Mouse (Mus musculus) midbrain, postnatal 0 days (tissue): ENCODE results near the gene Nedd4. TPM values are rescaled to one million over a fixed set of nuclear protein-coding genes. Genes with fewer than 3 reads are reported as not detected.
"Not testable (repeated sequence)": the region's sequence is repeated elsewhere in the genome, so short reads cannot be mapped to it uniquely, and the experiment has no call there.

Experiments used
- ATAC-seq: fragments of 200-750 bp; cut with Nextera tagmentation; 2 replicates; pipeline ENCODE4 v1.8.0; 2017; ENCODE audit warnings: moderate number of reproducible peaks, mild to moderate bottlenecking, moderate TSS enrichment, moderate library complexity; ENCODE audit not compliant: low FRiP score
- DNase-seq: peaks from one replicate; pipeline ENCODE4 v3.0.0-alpha.2; 2015; ENCODE audit warnings: low spot score
- H3K27ac ChIP-seq: fragments of 300-500 bp; sonication (generic); 2 replicates; pipeline ENCODE4 v1.5.1; 2014; ENCODE audit warnings: low read depth, mild to moderate bottlenecking, low read length, mixed read lengths
- H3K27me3 ChIP-seq: fragments of 300-500 bp; sonication (generic); 2 replicates; pipeline ENCODE4 v1.6.1; 2014; ENCODE audit warnings: low read length, control low read depth, mixed read lengths; ENCODE audit not compliant: insufficient read depth
- H3K36me3 ChIP-seq: fragments of 300-500 bp; sonication (generic); 2 replicates; pipeline ENCODE4 v1.6.1; 2014; ENCODE audit warnings: low read length, control low read depth, mixed read lengths; ENCODE audit not compliant: insufficient read depth
- H3K4me1 ChIP-seq: fragments of 300-500 bp; sonication (generic); 2 replicates; pipeline ENCODE4 v1.6.1; 2014; ENCODE audit warnings: mild to moderate bottlenecking, control low read depth, antibody characterized with exemption, low read length, mixed read lengths; ENCODE audit not compliant: insufficient read depth
- H3K4me2 ChIP-seq: fragments of 300-500 bp; sonication (generic); 2 replicates; pipeline ENCODE4 v1.6.1; 2014; ENCODE audit warnings: low read depth, mild to moderate bottlenecking, low read length, mixed read lengths; ENCODE audit not compliant: poor library complexity, severe bottlenecking
- H3K4me3 ChIP-seq: fragments of 300-500 bp; sonication (generic); 2 replicates; pipeline ENCODE4 v1.5.1; 2014; ENCODE audit warnings: low read depth, mild to moderate bottlenecking, low read length, moderate library complexity
- H3K9ac ChIP-seq: fragments of 300-500 bp; sonication (generic); replicated peaks from 2 replicates; pipeline ENCODE4 v1.6.1; 2014; ENCODE audit warnings: mild to moderate bottlenecking, low read length, moderate library complexity, mixed read lengths; ENCODE audit not compliant: poor library complexity, severe bottlenecking
- H3K9me3 ChIP-seq: fragments of 300-500 bp; sonication (generic); 2 replicates; pipeline ENCODE4 v1.6.1; 2016; ENCODE audit warnings: low read length, control low read depth
- CTCF ChIP-seq: IDR thresholded peaks from 2 replicates; pipeline ENCODE4 v1.5.1; 2016; ENCODE audit warnings: antibody characterized with exemption, mild to moderate bottlenecking
- WGBS: fragments of 180-500 bp; shearing (Covaris S2); extraction: QIAGEN DNeasy Blood & Tissue Kit; methylation state at CpG from one replicate; pipeline ENCODE4 v1.1.7; 2014; 5-methylcytosine and 5-hydroxymethylcytosine counted together
- polyA plus RNA-seq: library from polyadenylated mRNA; unstranded; fragments of >200 nt; fragmentation: Nextera tagmentation; extraction: Ambion mirVana; gene quantifications from 2 replicates; pipeline ENCODE4 v1.2.1, GENCODE M21; 2015
- total RNA-seq: library from RNA; depleted of rRNA; stranded (reverse); fragments of >200 nt; gene quantifications from 2 replicates; pipeline ENCODE4 v1.2.3, GENCODE M21; 2014

Nedd4 gene
- total and polyA plus RNA-seq, 2 experiments from 2014 or later = 321 to 432 TPM

- WGBS = under 1% methylated on average over 53 of the region's 55 CpGs
- no peak for TF ChIP-seq CTCF
- Histone ChIP-seq H3K9ac (peak overlapping the region; percentile 99), H3K4me1 (peaks cover 4% of the 10 kb centered on the region; the same call in 1 of the 2 replicates), H3K4me2 (peak overlapping the region; percentile 71), H3K27me3 (no peaks in the 10 kb centered on the region), H3K36me3 (no peaks in the 10 kb centered on the region; the same call in 1 of the 2 replicates), H3K27ac (peak overlapping the region; percentile 99), H3K9me3 (no peaks in the 10 kb centered on the region), H3K4me3 (peak overlapping the region; percentile 94)
- ATAC-seq = peak; percentile 45
- DNase-seq = peak; percentile 91
These were observed 766 bp downstream of the Nedd4 start for GRCm38 (mm10) chr9:72662691-72663533.

- ATAC-seq (no peak), DNase-seq (no peak)
- no peaks in the 10 kb centered on the region for H3K9me3 ChIP-seq
- peak overlapping the region; percentile 94 for H3K4me3 ChIP-seq
- no peaks in the 10 kb centered on the region; the same call in 1 of the 2 replicates for H3K36me3 ChIP-seq
- WGBS = 4% methylated on average over 10 of the region's 10 CpGs
- no peaks in the 10 kb centered on the region for H3K27me3 ChIP-seq
- peaks cover 4% of the 10 kb centered on the region; the same call in 1 of the 2 replicates for H3K4me1 ChIP-seq
- H3K4me2 ChIP-seq = peak overlapping the region; percentile 71
- H3K9ac ChIP-seq = peak overlapping the region; percentile 99
- no peak for TF ChIP-seq CTCF
- peak overlapping the region; percentile 99 for H3K27ac ChIP-seq
These were observed 1.4 kb downstream of the Nedd4 start for GRCm38 (mm10) chr9:72663534-72663918.

- H3K4me1 ChIP-seq = peaks cover 4% of the 10 kb centered on the region; the same call in 1 of the 2 replicates
- peak overlapping the region; percentile 39; the same call in 1 of the 2 replicates for H3K27ac ChIP-seq
- 13% methylated on average over 12 of the region's 12 CpGs for WGBS
- H3K36me3 ChIP-seq = peaks cover 3% of the 10 kb centered on the region; the same call in 1 of the 2 replicates
- no peak for ATAC-seq
- peak; percentile 58 for TF ChIP-seq CTCF
- H3K27me3 ChIP-seq = no peaks in the 10 kb centered on the region
- peak; percentile 49 for DNase-seq
- H3K9me3 ChIP-seq = no peaks in the 10 kb centered on the region
- H3K9ac ChIP-seq = 0 out of 2 replicates have a peak overlapping the region, but pooled peaks have one; percentile 99
- H3K4me3 ChIP-seq = peak overlapping the region; percentile 94
- peak overlapping the region; percentile 71 for H3K4me2 ChIP-seq
These were observed 2.5 kb downstream of the Nedd4 start for GRCm38 (mm10) chr9:72664409-72665351.

DNA sequence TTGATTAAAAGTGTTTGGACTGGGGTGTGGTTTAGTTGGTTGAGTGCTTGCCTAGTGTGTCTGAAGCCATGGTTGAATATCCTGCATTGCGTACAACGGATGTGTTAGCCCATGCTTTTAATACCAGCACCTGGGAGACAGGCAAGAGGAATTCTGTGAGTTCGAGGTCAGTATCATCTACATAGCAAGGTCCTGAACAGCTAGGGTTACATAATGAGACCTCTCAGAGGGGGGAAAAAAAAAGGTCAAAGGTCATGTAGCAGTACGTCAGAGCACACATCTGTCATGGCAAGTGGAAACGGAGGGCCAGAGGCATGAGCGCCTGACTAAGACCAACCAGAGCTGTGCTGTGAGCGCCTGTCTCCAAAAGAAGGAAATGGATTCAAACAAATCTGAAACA is 3.4 kb downstream of the Nedd4 start:
- H3K9ac ChIP-seq = no peak overlapping the region
- H3K27me3 ChIP-seq = no peaks in the 10 kb centered on the region
- no peaks in the 10 kb centered on the region for H3K9me3 ChIP-seq
- H3K4me3 ChIP-seq = no peak overlapping the region; the same call in 1 of the 2 replicates
- H3K27ac ChIP-seq = no peak overlapping the region
- WGBS = 48% methylated on average over 7 of the region's 7 CpGs
- DNase-seq (no peak), ATAC-seq (no peak)
- peak overlapping the region; percentile 71 for H3K4me2 ChIP-seq
- TF ChIP-seq CTCF = no peak
- peaks cover 5% of the 10 kb centered on the region for H3K36me3 ChIP-seq
- H3K4me1 ChIP-seq = peaks cover 4% of the 10 kb centered on the region; the same call in 1 of the 2 replicates

- H3K4me1 ChIP-seq, H3K9ac ChIP-seq, DNase-seq, H3K9me3 ChIP-seq, H3K4me3 ChIP-seq, H3K27ac ChIP-seq, ATAC-seq, H3K4me2 ChIP-seq, H3K36me3 ChIP-seq, H3K27me3 ChIP-seq: not testable (repeated sequence)
- WGBS = 72% methylated on average over 6 of the region's 8 CpGs
These were observed 4.3 kb downstream of the Nedd4 start for GRCm38 (mm10) chr9:72666352-72667021.
